Mouse (Mus musculus): ENCODE data around the gene Gxylt1. TPM values are rescaled to one million over a fixed set of nuclear protein-coding genes. Genes with fewer than 3 reads are reported as not detected.
A peak's percentile ranks its signal among the peaks of the same experiment; 100 is the strongest.
"Not testable (repeated sequence)": the region's sequence is repeated elsewhere in the genome, so short reads cannot be mapped to it uniquely, and the experiment has no call there.

Gene Gxylt1
- polyA plus RNA-seq (2014; fragmentation: Nextera tagmentation; extraction: Ambion mirVana) = 10.4 and 10.7 TPM in 2 replicates

DNA sequence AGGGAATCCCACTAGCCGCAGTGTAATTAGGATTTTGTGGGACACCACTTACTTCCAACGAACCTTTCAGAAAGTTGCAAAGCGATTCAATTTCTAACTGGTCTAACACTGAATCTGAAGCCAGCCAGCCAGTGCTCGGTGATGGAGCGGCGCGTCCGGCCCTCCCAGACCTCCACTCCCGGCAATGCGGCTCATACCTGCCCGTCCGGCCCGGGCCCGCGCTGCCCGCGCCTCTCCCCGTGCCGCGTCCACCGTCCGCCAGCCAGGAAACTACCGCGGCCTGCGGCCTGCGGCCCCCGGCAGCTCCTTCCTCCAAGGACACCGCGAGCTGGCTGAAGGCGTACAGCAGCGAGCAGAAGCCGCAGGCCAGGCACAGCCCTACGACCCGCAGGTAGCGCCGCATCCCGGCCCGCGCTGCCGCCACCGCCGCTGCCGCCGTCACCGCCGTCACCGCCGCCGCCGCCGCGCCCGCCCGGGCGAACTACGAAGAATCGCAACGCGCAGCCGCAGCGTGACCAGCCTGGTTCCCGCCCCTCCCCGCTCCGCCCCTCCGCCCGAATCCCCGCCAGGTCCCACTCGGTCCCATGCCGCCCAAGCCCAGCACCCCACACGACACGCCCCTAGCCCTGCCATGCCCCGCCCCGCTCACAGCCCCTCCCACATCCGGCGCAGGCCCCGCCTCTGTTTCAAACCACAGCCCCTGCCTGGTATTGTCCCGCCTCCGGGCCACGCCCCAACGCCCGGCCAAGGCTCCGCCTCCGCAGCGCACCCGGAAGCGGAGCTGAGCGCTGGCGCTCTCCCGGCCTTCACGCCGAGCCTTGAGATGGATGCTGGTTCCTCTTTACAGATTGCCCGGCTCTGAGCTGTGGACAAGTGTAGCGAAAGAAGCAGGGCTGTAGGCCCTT is at the start of gene Gxylt1:
TSS of gene Gxylt1 (minus strand) at position 501 of the 905 bp plus-strand sequence.
- Histone ChIP-seq H3K27me3 (replicated peaks; ENCODE audit: control insufficient read depth, insufficient read depth, low read length) (no peaks in the 10 kb centered on the region), H3K27ac (ENCODE audit: low read depth, low read length) (peak within 1 kb of the TSS; percentile 82), H3K9ac (ENCODE audit: low read depth, low read length) (peak within 1 kb of the TSS; percentile 82), H3K36me3 (ENCODE audit: control insufficient read depth, insufficient read depth, low read length) (no peaks in the 10 kb centered on the region), H3K4me2 (peak within 1 kb of the TSS; percentile 86), H3K4me1 (replicated peaks; ENCODE audit: control insufficient read depth, insufficient read depth, low read length) (peaks cover 24% of the 10 kb centered on the region), H3K9me3 (ENCODE audit: control insufficient read depth, low read length) (no peaks in the 10 kb centered on the region), H3K4me3 (ENCODE audit: low read depth, low read length) (peak within 1 kb of the TSS; percentile 84)
- ATAC-seq (replicated peaks; ENCODE audit: low FRiP score) = peak; percentile 97
- under 1% methylated on average over 89 of the region's 93 CpGs for WGBS
- peak; percentile 100 for DNase-seq (ENCODE audit: low spot score)

DNA sequence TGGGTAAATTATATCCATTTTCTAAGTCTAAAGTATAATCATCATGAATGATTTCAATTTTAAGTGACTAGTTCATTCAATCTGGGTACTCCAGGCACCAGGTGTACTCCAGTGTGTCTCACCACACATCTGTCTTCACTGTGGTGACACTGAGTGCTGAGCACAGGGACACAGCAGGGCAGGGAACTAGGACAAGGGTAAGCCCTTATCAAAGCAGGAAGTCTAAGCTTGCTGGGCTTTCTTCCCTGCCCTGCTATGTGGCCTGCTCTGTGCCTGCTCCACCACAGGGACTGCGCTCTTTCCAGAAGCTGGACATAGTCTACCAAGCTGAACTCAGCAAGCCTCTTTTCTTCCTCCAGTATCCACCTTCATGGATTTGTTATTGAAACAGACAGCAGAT is 43.8 kb upstream of the Gxylt1 start:
- Histone ChIP-seq H3K36me3 (ENCODE audit: control insufficient read depth, insufficient read depth, low read length) (no peaks in the 10 kb centered on the region), H3K4me3 (ENCODE audit: low read depth, low read length) (no peak overlapping the region), H3K4me2 (no peak overlapping the region), H3K4me1 (replicated peaks; ENCODE audit: control insufficient read depth, insufficient read depth, low read length) (peaks cover 3% of the 10 kb centered on the region), H3K27me3 (replicated peaks; ENCODE audit: control insufficient read depth, insufficient read depth, low read length) (no peaks in the 10 kb centered on the region), H3K9me3 (ENCODE audit: control insufficient read depth, low read length) (no peaks in the 10 kb centered on the region), H3K9ac (ENCODE audit: low read depth, low read length) (no peak overlapping the region), H3K27ac (ENCODE audit: low read depth, low read length) (0 out of 2 replicates have a peak overlapping the region, but pooled peaks have one; percentile 28)
- whole genome bisulfite sequencing = 61% methylated on average over 1 of the region's 1 CpGs
- ATAC-seq (replicated peaks; ENCODE audit: low FRiP score) = peak; percentile 77
- no peak for DNase-seq (ENCODE audit: low spot score)

- 94% methylated on average over 4 of the region's 4 CpGs for WGBS
- H3K9me3 ChIP-seq (ENCODE audit: control insufficient read depth, low read length); H3K4me2 ChIP-seq; ATAC-seq (replicated peaks; ENCODE audit: low FRiP score); H3K4me3 ChIP-seq (ENCODE audit: low read depth, low read length); DNase-seq (ENCODE audit: low spot score); H3K27me3 ChIP-seq (replicated peaks; ENCODE audit: control insufficient read depth, insufficient read depth, low read length); H3K36me3 ChIP-seq (ENCODE audit: control insufficient read depth, insufficient read depth, low read length); H3K4me1 ChIP-seq (replicated peaks; ENCODE audit: control insufficient read depth, insufficient read depth, low read length); H3K9ac ChIP-seq (ENCODE audit: low read depth, low read length); H3K27ac ChIP-seq (ENCODE audit: low read depth, low read length): not testable (repeated sequence)
Observed at GRCm38 (mm10) chr15:93310304-93310703, 35.3 kb upstream of the Gxylt1 start.

GRCm38 (mm10) chr15:93298197-93298596 is 23.2 kb upstream of the Gxylt1 start:
- no peaks in the 10 kb centered on the region for H3K36me3 ChIP-seq (ENCODE audit: control insufficient read depth, insufficient read depth, low read length)

DNA sequence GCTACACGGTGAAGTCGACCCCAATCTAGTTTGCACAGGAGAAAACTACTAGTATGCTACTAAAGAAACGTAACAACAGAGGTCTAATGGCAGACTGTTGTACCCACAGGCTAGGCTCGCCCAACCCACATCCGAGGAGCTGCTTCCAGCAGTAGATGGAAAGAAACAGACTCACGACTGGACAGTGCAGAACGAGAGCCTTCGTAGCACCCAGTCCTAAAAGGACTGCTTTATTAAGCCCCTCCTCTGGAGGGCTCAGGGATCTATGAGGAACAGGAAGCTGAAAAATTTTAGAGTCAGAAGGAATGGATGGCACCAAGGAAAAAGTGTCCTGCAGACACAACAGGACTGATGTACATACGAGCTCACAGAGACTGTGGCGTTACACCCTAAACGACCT is 19.5 kb upstream of the Gxylt1 start:
- 69% methylated on average over 11 of the region's 11 CpGs for WGBS
- no peak overlapping the region for H3K27ac ChIP-seq (ENCODE audit: low read depth, low read length)
- DNase-seq (ENCODE audit: low spot score) = no peak

More at GRCm38 (mm10) chr15:93298197-93298596, 23.2 kb upstream of the Gxylt1 start:
- no peaks in the 10 kb centered on the region for H3K27me3 ChIP-seq (replicated peaks; ENCODE audit: control insufficient read depth, insufficient read depth, low read length)
- ATAC-seq (replicated peaks; ENCODE audit: low FRiP score) (no peak), DNase-seq (ENCODE audit: low spot score) (no peak)
- H3K4me2 ChIP-seq = peak overlapping the region; percentile 12; the same call in 1 of the 2 replicates
- no peak overlapping the region for H3K27ac ChIP-seq (ENCODE audit: low read depth, low read length)
- no peak overlapping the region for H3K9ac ChIP-seq (ENCODE audit: low read depth, low read length)
- 54% methylated on average over 2 of the region's 2 CpGs for WGBS
- H3K9me3 ChIP-seq (ENCODE audit: control insufficient read depth, low read length) = no peaks in the 10 kb centered on the region
- H3K4me3 ChIP-seq (ENCODE audit: low read depth, low read length) = no peak overlapping the region
- H3K4me1 ChIP-seq (replicated peaks; ENCODE audit: control insufficient read depth, insufficient read depth, low read length) = peaks cover 21% of the 10 kb centered on the region

GRCm38 (mm10) chr15:93288321-93288720 is 13.3 kb upstream of the Gxylt1 start:
- 97% methylated on average over 4 of the region's 4 CpGs for WGBS
- Histone ChIP-seq H3K27ac (ENCODE audit: low read depth, low read length) (no peak overlapping the region), H3K4me2 (no peak overlapping the region), H3K27me3 (replicated peaks; ENCODE audit: control insufficient read depth, insufficient read depth, low read length) (no peaks in the 10 kb centered on the region), H3K4me3 (ENCODE audit: low read depth, low read length) (no peak overlapping the region), H3K4me1 (replicated peaks; ENCODE audit: control insufficient read depth, insufficient read depth, low read length) (peaks cover 7% of the 10 kb centered on the region), H3K36me3 (ENCODE audit: control insufficient read depth, insufficient read depth, low read length) (peaks cover 2% of the 10 kb centered on the region; the same call in 1 of the 2 replicates), H3K9me3 (ENCODE audit: control insufficient read depth, low read length) (no peaks in the 10 kb centered on the region), H3K9ac (ENCODE audit: low read depth, low read length) (no peak overlapping the region)
- DNase-seq (ENCODE audit: low spot score) = no peak
- ATAC-seq (replicated peaks; ENCODE audit: low FRiP score) = no peak

More for the DNA sequence above, 19.5 kb upstream of the Gxylt1 start:
- Histone ChIP-seq H3K4me2 (no peak overlapping the region), H3K9me3 (ENCODE audit: control insufficient read depth, low read length) (no peaks in the 10 kb centered on the region), H3K27me3 (replicated peaks; ENCODE audit: control insufficient read depth, insufficient read depth, low read length) (no peaks in the 10 kb centered on the region), H3K9ac (ENCODE audit: low read depth, low read length) (no peak overlapping the region), H3K4me3 (ENCODE audit: low read depth, low read length) (no peak overlapping the region), H3K36me3 (ENCODE audit: control insufficient read depth, insufficient read depth, low read length) (peaks cover 2% of the 10 kb centered on the region; the same call in 1 of the 2 replicates), H3K4me1 (replicated peaks; ENCODE audit: control insufficient read depth, insufficient read depth, low read length) (peaks cover 17% of the 10 kb centered on the region)
- 0 out of 2 replicates have a peak, but pooled peaks have one; percentile 46 for ATAC-seq (replicated peaks; ENCODE audit: low FRiP score)

GRCm38 (mm10) chr15:93287628-93288027 is 12.6 kb upstream of the Gxylt1 start:
- peaks cover 7% of the 10 kb centered on the region for H3K4me1 ChIP-seq (replicated peaks; ENCODE audit: control insufficient read depth, insufficient read depth, low read length)
- no peak overlapping the region for H3K9ac ChIP-seq (ENCODE audit: low read depth, low read length)
- peaks cover 2% of the 10 kb centered on the region; the same call in 1 of the 2 replicates for H3K36me3 ChIP-seq (ENCODE audit: control insufficient read depth, insufficient read depth, low read length)
- 69% methylated on average over 2 of the region's 2 CpGs for WGBS
- ATAC-seq (replicated peaks; ENCODE audit: low FRiP score) = no peak
- H3K4me3 ChIP-seq (ENCODE audit: low read depth, low read length) = no peak overlapping the region
- H3K9me3 ChIP-seq (ENCODE audit: control insufficient read depth, low read length) = no peaks in the 10 kb centered on the region
- H3K4me2 ChIP-seq = no peak overlapping the region
- no peaks in the 10 kb centered on the region for H3K27me3 ChIP-seq (replicated peaks; ENCODE audit: control insufficient read depth, insufficient read depth, low read length)
- no peak overlapping the region for H3K27ac ChIP-seq (ENCODE audit: low read depth, low read length)
- no peak for DNase-seq (ENCODE audit: low spot score)

DNA sequence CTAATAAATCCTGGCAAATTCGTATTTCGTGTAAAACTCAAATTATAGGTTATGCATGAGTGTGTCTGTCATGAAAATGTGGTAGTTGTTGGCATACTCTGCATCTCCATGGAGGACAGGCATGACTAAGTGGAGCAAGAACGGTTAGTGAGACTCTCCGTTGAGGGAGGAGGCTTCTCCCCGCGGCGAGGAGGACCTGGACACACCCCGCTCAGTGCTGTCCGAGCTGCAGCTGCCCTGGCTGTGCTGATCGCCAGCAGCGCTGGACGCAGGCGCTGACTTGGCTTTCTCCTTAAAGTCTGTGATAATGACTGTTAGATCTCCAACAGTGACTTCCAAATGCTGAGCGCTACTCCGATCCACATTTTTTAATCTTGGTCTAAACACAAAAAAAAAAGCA is 10.3 kb upstream of the Gxylt1 start:
- no peaks in the 10 kb centered on the region for H3K27me3 ChIP-seq (replicated peaks; ENCODE audit: control insufficient read depth, insufficient read depth, low read length)
- no peaks in the 10 kb centered on the region for H3K9me3 ChIP-seq (ENCODE audit: control insufficient read depth, low read length)
- H3K4me1 ChIP-seq (replicated peaks; ENCODE audit: control insufficient read depth, insufficient read depth, low read length) = peaks cover 7% of the 10 kb centered on the region
- DNase-seq (ENCODE audit: low spot score) (no peak), ATAC-seq (replicated peaks; ENCODE audit: low FRiP score) (peak; percentile 54; the same call in 1 of the 2 replicates)
- peaks cover 2% of the 10 kb centered on the region; the same call in 1 of the 2 replicates for H3K36me3 ChIP-seq (ENCODE audit: control insufficient read depth, insufficient read depth, low read length)
- H3K4me2 ChIP-seq = peak overlapping the region; percentile 13; the same call in 1 of the 2 replicates
- H3K9ac ChIP-seq (ENCODE audit: low read depth, low read length) = no peak overlapping the region
- no peak overlapping the region for H3K4me3 ChIP-seq (ENCODE audit: low read depth, low read length)
- H3K27ac ChIP-seq (ENCODE audit: low read depth, low read length) = 0 out of 2 replicates have a peak overlapping the region, but pooled peaks have one; percentile 1
- WGBS = 76% methylated on average over 15 of the region's 15 CpGs
